Mouse (Mus musculus) small intestine, adult 2 months (tissue): ENCODE results near the gene Prkaa1.

Source experiments
- CTCF ChIP-seq: fragments of 200-500 bp; IDR thresholded peaks from 2 replicates; pipeline ENCODE4 v1.5.1; 2012; ENCODE audit warnings: low read depth, mild to moderate bottlenecking, control low read depth, inconsistent platforms, low read length, moderate library complexity, mixed read lengths; ENCODE audit not compliant: insufficient replicate concordance, insufficient read length; ENCODE audit errors: extremely low read depth
- POLR2A ChIP-seq: fragments of 200-500 bp; IDR thresholded peaks from 2 replicates; pipeline ENCODE4 v1.6.1; 2012; ENCODE audit warnings: low read depth, mild to moderate bottlenecking, control low read depth, inconsistent platforms, low read length, moderate library complexity

DNA sequence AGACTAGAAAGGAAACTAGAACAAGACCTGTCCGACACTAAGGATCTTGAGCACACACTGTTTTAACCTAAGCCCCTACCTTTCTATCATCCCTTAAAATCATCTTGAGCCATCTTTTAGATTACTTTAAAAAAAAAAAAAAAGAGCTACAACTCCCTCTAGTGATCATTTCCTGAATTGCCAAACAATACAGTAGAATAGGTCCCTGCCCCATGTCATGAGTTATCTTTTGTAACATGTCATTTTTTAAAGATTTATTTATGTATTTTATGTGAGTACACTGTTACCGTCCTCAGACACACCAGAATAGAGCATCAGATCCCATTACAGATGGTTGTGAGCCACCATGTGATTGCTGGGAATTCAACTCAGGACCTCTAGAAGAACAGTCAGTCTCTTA is 37.4 kb upstream of the Prkaa1 start:
- TF ChIP-seq CTCF (no peak), POLR2A (no peak)
